Mouse (Mus musculus): ENCODE data around the gene Wdr66. TPM values are rescaled to one million over a fixed set of nuclear protein-coding genes. Genes with fewer than 3 reads are reported as not detected.
"Not testable (repeated sequence)": the region's sequence is repeated elsewhere in the genome, so short reads cannot be mapped to it uniquely, and the experiment has no call there.

Wdr66 gene
- not detected in 2 replicates for polyA plus RNA-seq (2011; ENCODE audit: insufficient read depth, insufficient read length, low read depth, missing spikeins)

DNA sequence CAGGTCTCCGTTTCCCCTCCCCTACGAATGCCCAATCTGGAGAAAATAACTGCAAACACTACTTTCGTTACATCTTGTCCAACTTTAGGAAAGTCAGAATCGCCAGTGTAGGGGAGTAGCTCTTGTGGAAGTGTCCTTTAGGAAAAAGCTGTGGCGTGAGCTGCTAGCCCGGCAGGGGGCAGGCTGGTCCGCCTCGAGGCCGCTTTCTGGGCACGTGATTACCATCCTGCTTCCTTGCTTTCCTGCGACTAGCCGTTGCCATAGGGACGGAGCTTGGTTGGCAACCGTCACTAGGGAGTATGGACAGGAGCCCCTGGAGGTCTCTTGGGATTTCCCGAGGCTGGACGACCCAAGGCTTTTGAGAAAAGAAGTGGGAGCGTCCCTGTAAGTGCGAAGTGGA is at the start of gene Wdr66:
Gene Wdr66 (plus strand): TSS at position 269 of the 400 bp plus-strand sequence.
- H3K9ac ChIP-seq (ENCODE audit: low read depth, poor library complexity, severe bottlenecking) = no peak within 1 kb of the TSS
- H3K27ac ChIP-seq (ENCODE audit: insufficient read depth, low read length) = no peak within 1 kb of the TSS
- no peaks in the 10 kb centered on the region for H3K27me3 ChIP-seq (ENCODE audit: control insufficient read depth, insufficient read depth, low read length, poor library complexity, severe bottlenecking)
- no peak within 1 kb of the TSS for H3K4me3 ChIP-seq (ENCODE audit: low read depth, low read length)
- no peaks in the 10 kb centered on the region for H3K4me1 ChIP-seq (ENCODE audit: control insufficient read depth, insufficient read depth, low read length)
- H3K9me3 ChIP-seq (replicated peaks; ENCODE audit: control insufficient read depth, insufficient read depth, low read length, poor library complexity, severe bottlenecking) = no peaks in the 10 kb centered on the region
- TF ChIP-seq EP300 (IDR thresholded peaks at IDR 0.05; ENCODE audit: insufficient read depth, low read depth, low read length) (0 out of 2 replicates have a peak, but pooled peaks have one; percentile 56), POLR2A (IDR thresholded peaks at IDR 0.05; ENCODE audit: insufficient read depth, low read length) (no peak), CTCF (IDR thresholded peaks at IDR 0.05; ENCODE audit: low read depth, low read length) (peak; percentile 87)
- no peaks in the 10 kb centered on the region for H3K36me3 ChIP-seq (ENCODE audit: control insufficient read depth, insufficient read depth, low read length, poor library complexity, severe bottlenecking)

DNA sequence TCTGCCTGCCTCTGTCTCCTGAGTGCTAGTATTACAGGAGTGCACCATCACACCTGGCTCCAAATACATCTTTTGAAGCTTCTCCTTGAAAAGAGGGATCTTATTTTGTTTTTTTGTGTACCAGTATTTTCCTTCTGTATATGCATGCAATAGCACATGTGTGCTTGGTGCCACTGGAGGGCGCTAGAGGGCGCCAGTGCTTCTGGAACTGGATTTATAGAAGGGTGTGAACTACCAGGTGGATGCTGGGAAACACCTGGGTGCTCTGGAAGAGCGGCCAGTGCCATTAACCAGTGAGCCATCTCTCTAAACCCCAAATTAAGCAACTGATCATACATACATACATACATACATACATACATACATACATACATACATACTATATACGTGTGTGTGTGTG is 49.1 kb upstream of the Wdr66 start:
- H3K9ac ChIP-seq (ENCODE audit: low read depth, poor library complexity, severe bottlenecking); H3K4me3 ChIP-seq (ENCODE audit: low read depth, low read length); H3K36me3 ChIP-seq (ENCODE audit: control insufficient read depth, insufficient read depth, low read length, poor library complexity, severe bottlenecking); H3K9me3 ChIP-seq (replicated peaks; ENCODE audit: control insufficient read depth, insufficient read depth, low read length, poor library complexity, severe bottlenecking); H3K27me3 ChIP-seq (ENCODE audit: control insufficient read depth, insufficient read depth, low read length, poor library complexity, severe bottlenecking); H3K27ac ChIP-seq (ENCODE audit: insufficient read depth, low read length); H3K4me1 ChIP-seq (ENCODE audit: control insufficient read depth, insufficient read depth, low read length): not testable (repeated sequence)
- peak; percentile 15 for TF ChIP-seq CTCF (IDR thresholded peaks at IDR 0.05; ENCODE audit: low read depth, low read length)

DNA sequence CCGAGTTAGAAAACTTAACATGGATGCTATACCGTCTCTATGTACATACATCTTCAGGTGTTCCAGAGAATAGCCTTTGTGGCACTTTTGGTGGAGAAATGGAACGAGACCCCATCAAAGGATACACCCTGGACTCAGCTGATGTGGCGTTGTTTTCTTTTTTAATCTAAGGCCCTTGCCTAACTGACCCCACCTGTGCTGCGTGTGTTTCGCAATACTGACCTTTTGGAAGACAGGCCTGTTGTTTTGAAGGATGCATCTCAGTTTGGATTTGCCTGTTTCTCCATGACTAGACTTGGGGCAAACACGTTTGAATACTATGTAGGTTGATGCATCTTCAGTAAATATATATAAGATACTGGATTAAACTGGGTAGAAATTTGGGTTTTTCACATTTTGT is 48.3 kb upstream of the Wdr66 start:
- H3K36me3 ChIP-seq (ENCODE audit: control insufficient read depth, insufficient read depth, low read length, poor library complexity, severe bottlenecking); H3K27ac ChIP-seq (ENCODE audit: insufficient read depth, low read length); H3K9me3 ChIP-seq (replicated peaks; ENCODE audit: control insufficient read depth, insufficient read depth, low read length, poor library complexity, severe bottlenecking): not testable (repeated sequence)

DNA sequence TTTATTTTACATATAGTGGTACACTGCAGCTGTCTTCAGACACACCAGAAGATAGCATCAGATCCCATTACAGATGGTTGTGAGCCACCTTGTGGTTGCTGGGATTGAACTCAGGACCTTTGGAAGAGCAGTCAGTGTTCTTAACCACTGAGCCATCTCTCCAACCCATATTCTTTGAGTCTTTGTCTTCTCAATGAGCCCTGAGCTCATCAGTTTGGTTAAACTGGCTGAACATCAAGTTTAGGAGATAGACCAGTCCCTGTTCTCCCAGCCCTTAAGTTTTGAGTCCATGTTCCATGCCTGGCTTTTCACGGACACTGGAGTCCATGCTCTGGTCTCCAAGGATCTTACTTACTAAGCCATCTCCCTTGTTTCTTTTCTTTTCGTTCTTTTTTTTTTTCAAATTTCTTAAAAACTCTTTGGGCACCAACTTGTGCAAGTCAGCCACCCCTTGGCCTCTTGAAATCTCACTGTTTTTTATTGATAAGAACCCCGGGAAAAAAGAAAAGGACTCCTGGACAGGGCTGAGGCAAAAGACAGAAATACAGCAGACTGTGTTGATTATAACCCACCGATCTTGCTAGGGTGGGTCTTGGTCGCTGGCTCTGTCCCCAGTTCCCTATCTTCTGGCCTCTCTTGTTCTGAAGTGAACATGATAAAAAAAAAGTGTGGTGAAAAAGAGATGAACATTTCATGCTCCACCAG is 29.4 kb upstream of the Wdr66 start:
- not testable (repeated sequence) for H3K9me3 ChIP-seq (replicated peaks; ENCODE audit: control insufficient read depth, insufficient read depth, low read length, poor library complexity, severe bottlenecking); H3K4me1 ChIP-seq (ENCODE audit: control insufficient read depth, insufficient read depth, low read length); H3K27ac ChIP-seq (ENCODE audit: insufficient read depth, low read length); H3K36me3 ChIP-seq (ENCODE audit: control insufficient read depth, insufficient read depth, low read length, poor library complexity, severe bottlenecking); H3K4me3 ChIP-seq (ENCODE audit: low read depth, low read length); H3K27me3 ChIP-seq (ENCODE audit: control insufficient read depth, insufficient read depth, low read length, poor library complexity, severe bottlenecking); H3K9ac ChIP-seq (ENCODE audit: low read depth, poor library complexity, severe bottlenecking)

More for the DNA sequence above, 48.3 kb upstream of the Wdr66 start:
- H3K9ac ChIP-seq (ENCODE audit: low read depth, poor library complexity, severe bottlenecking); H3K27me3 ChIP-seq (ENCODE audit: control insufficient read depth, insufficient read depth, low read length, poor library complexity, severe bottlenecking); H3K4me3 ChIP-seq (ENCODE audit: low read depth, low read length); H3K4me1 ChIP-seq (ENCODE audit: control insufficient read depth, insufficient read depth, low read length): not testable (repeated sequence)

DNA sequence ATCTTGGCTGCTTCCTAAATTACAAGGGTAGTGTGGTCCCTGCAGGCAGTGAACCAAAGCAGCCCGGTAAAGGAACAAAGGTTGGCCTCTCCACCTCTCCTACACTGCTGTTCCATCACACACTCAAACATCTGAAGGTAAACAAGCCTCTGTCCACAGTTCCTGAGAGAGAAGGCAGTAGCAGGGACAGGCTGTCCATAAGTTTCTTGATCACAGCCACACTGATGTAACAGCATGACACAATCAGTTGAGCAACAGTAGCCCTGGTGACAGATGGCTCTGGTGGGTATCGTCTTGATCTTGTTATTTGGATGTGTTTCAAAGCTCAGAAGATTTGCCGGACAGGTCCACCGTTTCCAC is 28.9 kb upstream of the Wdr66 start:
- no peak overlapping the region for H3K4me3 ChIP-seq (ENCODE audit: low read depth, low read length)
- no peaks in the 10 kb centered on the region for H3K36me3 ChIP-seq (ENCODE audit: control insufficient read depth, insufficient read depth, low read length, poor library complexity, severe bottlenecking)
- no peak overlapping the region for H3K9ac ChIP-seq (ENCODE audit: low read depth, poor library complexity, severe bottlenecking)
- H3K27ac ChIP-seq (ENCODE audit: insufficient read depth, low read length) = no peak overlapping the region
- no peaks in the 10 kb centered on the region for H3K9me3 ChIP-seq (replicated peaks; ENCODE audit: control insufficient read depth, insufficient read depth, low read length, poor library complexity, severe bottlenecking)
- no peaks in the 10 kb centered on the region for H3K4me1 ChIP-seq (ENCODE audit: control insufficient read depth, insufficient read depth, low read length)
- no peaks in the 10 kb centered on the region for H3K27me3 ChIP-seq (ENCODE audit: control insufficient read depth, insufficient read depth, low read length, poor library complexity, severe bottlenecking)
- TF ChIP-seq POLR2A (IDR thresholded peaks at IDR 0.05; ENCODE audit: insufficient read depth, low read length) = no peak
- TF ChIP-seq EP300 (IDR thresholded peaks at IDR 0.05; ENCODE audit: insufficient read depth, low read depth, low read length) = no peak
- no peak for TF ChIP-seq CTCF (IDR thresholded peaks at IDR 0.05; ENCODE audit: low read depth, low read length)

DNA sequence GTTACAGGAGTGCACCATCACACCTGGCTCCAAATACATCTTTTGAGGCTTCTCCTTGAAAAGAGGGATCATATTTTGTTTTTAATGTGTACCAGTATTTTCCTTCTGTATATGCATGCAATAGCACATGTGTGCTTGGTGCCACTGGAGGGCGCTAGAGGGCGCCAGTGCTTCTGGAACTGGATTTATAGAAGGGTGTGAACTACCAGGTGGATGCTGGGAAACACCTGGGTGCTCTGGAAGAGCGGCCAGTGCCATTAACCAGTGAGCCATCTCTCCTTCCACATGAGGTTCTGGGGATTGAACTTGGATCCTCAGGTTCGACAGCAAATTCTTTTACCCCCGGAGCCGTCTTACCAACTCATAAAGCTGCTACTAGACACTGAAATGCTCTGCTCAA is 28.0 kb upstream of the Wdr66 start:
- not testable (repeated sequence) for H3K4me1 ChIP-seq (ENCODE audit: control insufficient read depth, insufficient read depth, low read length); H3K9me3 ChIP-seq (replicated peaks; ENCODE audit: control insufficient read depth, insufficient read depth, low read length, poor library complexity, severe bottlenecking); H3K27ac ChIP-seq (ENCODE audit: insufficient read depth, low read length); H3K9ac ChIP-seq (ENCODE audit: low read depth, poor library complexity, severe bottlenecking); H3K27me3 ChIP-seq (ENCODE audit: control insufficient read depth, insufficient read depth, low read length, poor library complexity, severe bottlenecking); H3K4me3 ChIP-seq (ENCODE audit: low read depth, low read length); H3K36me3 ChIP-seq (ENCODE audit: control insufficient read depth, insufficient read depth, low read length, poor library complexity, severe bottlenecking)
- peak; percentile 23 for TF ChIP-seq CTCF (IDR thresholded peaks at IDR 0.05; ENCODE audit: low read depth, low read length)
